Mouse (Mus musculus): ENCODE measurements around the gene Flywch1. TPM values are rescaled to one million over a fixed set of nuclear protein-coding genes. Genes with fewer than 3 reads are reported as not detected.
A peak's percentile ranks its signal among the peaks of the same experiment; 100 is the strongest.

Gene Flywch1
- total RNA-seq, 2 experiments from 2014 or later: 32.8 to 33.4 TPM

DNA sequence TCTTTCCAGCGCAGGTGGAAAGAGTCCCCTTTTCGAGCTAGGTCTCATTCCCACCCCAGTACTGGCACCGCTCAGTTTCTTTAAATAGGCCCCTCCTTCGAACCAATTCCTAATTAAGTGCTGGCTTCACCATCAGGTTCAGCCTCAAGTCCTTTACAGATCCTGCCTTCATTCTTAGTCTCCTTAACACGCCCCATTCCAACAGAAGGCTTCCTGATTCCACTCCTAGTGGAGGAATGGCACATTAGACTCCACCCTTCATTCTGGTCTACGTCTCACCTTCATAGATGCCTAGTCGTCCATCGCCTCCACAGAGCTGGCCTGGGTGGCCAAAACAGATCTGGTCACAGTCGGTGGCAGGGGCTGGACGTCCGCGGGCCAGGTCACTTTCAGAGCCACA, 28.5 kb downstream of the Flywch1 start:
- no peak for DNase-seq

DNA sequence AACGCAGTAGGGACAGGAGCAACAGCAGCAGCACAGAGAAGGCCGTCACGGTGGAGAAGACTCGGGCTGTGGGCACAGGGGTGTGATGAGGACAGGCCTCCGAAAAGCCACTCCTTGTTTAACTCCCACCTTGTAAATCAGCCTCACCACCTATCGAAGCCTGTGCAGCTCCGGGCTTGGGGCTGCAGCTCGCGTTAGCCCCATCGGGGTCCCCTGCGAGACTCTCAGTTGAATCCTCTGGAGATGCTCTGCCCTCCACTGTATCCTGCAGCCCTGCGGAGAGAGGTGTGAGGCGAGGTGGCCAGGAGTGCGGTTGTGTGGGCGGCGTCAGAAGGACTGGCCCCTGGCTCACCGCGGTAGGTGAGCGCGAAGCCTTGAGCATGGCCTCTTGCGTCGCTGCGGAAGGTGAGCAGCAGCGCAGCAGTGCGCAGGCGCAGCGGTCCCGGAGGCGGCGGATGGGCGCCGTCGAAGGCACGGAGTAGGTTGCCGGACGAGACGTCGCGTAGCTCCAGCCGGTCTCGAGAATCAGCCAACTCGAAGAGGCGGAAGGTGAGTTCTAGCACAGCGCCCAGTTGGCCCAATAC, 29.1 kb downstream of the Flywch1 start:
- DNase-seq: no peak

DNA sequence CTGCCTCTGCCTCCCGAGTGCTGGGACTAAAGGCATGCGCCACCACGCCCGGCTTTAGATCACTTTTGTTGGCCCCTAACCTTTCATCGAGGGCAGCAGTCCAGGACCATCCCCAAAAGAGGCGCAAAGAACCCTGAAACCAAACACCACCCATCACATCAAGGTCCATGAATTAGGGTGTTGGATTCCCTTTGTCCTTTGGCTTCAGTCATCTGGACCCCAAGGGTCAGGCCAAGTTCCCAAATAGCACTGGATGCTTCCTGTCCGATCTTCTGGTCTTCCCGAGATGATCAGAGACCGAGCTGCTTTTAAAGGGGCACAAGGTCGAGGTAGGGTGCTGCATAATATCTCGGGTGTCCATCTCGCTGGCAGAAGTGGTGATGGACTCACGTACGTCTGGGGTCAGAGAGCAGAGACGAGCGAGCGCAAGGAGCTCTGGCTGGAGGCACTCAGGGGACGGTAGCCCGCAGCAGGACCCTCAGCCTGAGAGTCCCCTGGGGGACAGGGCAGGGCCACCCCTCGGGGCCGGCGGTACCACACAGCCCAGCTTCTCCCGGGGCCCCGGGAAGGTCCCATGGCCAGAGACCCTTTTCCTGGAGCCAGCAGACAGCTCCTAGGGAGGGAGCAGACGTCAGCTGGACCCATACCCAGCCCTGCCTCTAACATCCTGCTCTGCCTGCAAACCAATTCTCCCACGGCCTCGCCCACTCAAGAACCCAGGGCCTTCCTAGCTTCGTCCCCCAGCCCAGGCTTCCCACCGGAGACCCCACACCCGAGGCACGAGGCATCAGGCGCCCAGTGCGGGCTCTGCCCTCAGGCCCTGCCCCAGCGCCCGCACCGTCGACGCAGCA, 29.8 kb downstream of the Flywch1 start:
- DNase-seq: no peak

DNA sequence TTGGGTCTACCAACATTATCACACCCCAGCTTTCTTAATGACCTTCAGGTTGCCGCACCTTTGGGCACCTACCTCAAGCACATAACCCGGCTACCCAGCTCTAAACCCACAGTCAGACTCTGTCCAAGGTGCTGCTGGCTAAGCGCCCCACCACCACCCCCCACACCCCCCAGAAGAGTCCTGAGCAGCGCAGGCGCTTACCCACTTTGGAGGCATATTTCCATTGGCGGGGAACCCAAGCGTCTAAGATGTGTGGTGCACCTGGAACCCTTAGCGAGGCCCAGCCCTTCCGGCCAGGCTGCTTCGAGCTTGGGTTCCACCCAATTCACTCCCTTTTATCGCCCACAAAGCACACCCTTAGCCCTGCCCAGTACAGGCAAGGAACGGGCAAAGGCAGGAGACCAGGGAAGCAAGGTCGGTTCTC, 30.8 kb downstream of the Flywch1 start, which contains the start of gene Paqr4:
Gene Paqr4, minus strand, starts transcription at position 270 of the 424 bp plus-strand sequence.
- DNase-seq: no peak

DNA sequence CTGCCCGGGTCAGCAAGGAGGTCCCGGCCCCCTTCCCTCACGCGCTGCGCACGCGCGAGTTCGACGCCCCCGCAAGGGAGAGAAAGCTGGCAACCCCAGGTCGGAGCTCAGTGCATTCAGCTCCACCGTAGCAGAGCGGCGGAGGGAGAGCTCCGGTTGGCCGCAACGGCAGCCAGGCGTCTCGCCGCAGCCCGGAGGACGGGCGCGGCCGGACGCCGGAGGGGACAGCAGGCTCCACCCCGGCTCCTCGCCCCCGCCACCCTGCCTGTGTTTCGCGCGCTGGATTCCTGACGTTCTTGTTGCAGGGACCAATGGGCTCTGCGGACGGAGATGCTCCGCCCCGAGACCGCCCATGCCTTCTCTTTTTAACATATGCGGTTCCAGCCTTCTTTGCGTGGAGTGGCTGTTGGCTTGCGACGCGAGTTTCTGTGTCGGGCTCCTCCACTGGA, 31.2 kb downstream of the Flywch1 start:
- peak; percentile 93 for DNase-seq

DNA sequence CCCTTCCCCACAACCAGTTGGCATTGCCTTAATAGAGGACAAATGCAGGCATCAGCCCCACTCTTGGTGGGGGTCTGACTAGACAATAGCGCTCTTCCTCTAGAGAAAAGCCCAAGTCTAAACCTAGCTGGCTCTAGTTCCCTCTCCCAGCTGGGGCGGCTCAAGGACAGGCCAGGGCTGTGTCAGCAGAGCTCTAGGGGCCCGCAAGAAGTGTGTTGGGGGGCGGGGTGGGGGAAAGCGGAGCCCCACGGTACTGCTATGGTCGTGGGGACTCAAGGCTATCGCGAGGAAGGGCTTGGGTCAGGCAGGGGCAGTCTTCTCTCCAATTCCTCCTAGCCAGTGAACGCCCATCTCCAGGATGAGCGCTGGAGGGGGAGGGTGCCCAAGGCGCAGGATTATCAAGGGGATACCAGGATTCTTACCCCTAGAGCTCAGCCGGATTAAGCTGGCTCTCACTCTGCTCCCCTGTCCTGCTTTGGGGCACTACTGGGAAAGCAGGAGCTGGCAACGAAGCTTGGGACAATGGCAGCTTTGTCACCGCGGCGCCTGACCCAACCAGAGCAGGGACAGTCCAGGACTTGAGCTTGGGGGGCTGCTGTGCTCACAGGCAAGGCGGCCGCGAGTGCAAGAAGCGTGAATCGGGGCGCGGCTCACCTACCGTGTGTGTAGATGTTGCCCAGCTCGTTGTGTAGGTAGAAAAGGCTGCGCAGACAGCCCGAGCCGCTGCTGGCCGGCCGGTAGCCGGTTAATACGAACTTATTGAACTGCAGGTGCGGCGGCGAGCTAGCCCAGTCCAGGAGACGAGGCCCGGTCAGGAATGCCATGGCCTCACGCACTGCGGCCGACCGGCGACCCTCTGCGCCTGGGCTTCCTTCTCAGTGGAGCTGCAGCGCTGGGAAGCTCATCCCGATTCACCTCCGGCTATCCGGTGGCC, 31.9 kb downstream of the Flywch1 start:
- no peak for DNase-seq

DNA sequence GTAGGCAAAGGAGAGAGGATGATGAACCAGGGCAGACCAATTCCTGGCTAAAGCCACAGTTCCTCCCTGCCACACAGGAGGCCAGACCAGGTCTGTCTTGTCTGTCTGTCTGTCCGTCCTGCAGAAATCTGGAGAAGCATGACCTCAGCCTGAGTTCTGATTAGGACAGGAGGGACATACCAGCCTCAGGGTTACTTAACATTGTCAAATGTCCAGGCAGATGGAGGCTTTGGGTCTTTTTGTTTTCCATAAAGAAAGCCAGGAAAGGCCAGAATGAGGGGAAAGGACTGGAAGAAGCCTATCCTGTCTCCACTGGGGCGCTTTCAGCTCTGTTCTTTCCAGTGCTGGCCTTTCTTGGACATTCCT, 32.6 kb downstream of the Flywch1 start:
- no peak for DNase-seq

DNA sequence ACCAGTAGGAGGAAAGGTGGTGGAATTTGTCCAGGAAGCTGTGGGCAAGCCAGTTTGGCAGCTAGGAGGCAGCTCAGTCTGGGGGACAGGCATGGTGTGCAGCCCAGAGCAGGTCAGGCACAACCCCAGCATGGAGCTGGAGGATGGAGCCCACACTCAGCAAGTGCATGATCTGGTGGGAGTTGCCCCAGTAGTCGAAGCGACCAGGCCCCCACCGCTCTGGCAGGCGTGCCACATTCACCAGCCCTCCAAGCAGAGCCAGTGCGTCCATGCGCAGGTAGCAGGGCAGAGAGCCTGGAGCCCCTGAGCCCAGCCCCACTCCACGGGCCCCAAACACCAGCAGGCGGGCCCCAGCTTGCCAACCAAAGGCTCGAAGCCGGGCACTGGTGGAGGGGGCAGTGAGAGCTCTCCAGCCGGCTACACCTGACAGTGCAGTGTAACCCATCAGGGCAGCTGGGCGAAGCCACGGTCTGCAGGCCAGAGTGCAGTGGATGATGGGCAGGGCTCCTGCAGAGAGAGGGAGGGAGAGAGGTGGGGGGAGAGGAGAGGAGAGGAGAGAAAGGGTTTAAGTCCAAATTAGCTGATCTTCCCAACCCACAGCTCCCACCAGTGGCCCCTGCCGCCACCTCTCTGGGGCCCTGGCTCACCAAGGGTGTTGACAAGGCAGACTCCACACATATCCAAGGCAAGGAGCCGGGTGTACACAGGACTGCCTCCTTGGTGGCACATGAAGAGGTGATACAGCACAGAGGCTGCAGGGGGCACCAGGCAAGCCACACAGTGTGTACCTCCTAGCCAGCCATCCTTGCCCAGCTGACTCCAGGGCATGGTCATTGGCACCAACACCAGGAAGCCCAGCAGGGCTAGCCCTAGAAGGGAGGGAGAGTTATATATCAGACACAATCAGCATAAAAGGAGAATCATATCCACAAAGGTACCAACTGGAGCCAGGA, 33.6 kb downstream of the Flywch1 start:
- DNase-seq: no peak

DNA sequence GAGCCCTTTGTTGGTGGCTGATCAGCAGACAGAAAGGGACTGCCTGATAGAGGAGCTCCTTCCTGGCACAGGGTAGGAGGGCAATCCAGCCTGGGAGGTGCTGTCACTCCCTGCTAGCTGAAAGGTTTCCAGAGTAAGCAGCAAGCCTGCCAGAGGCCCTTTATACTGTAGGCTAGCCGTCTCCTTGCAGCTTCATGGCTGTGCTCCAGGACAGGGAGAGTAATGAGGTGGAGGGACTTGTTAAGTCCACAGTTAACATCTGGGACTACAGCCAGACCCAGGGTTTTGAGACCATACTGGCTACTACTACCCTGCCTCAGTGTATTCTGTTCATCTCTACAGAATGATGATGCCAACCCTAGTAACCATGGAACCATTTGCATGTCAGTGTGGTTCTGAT, 37.1 kb downstream of the Flywch1 start:
- DNase-seq: no peak

DNA sequence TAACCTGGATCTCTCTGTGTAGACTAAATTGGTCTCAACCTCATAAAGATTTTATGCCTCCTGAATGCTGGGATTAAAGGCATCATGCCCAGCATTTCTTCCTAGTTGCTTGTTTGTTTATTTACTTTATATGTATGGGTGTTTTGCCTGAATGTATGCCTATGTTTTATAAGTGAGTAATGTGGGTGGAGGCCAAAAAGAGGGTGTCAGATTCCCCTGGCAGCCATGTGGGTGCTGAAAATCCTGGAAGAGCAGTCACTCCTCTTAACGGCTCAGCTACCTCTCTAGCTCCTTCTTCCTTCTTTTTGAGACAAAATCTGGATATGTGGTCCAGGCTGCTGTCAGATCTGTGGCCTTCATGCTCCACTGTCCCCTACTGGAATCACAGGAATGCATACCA, 41.0 kb downstream of the Flywch1 start:
- no peak for DNase-seq

DNA sequence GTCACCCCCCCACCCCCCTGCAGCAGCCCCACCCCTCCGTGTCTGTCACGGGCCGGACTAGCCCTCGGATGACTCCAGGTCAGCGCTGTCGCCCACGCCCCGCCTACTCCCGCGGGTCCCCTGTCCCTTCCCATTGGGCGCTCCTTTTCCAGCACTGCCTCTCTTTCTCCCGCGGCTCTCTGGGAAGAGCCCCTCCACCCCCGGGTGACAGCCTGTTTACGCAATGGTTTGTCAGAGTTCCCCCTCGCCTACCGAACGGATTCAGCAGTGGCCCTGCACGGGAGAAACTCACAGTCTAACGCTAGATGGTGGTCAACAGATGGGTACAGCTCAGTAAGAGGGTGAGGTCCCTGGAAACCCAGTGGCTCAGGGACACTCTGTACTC, 44.7 kb downstream of the Flywch1 start:
- DNase-seq: peak; percentile 91

DNA sequence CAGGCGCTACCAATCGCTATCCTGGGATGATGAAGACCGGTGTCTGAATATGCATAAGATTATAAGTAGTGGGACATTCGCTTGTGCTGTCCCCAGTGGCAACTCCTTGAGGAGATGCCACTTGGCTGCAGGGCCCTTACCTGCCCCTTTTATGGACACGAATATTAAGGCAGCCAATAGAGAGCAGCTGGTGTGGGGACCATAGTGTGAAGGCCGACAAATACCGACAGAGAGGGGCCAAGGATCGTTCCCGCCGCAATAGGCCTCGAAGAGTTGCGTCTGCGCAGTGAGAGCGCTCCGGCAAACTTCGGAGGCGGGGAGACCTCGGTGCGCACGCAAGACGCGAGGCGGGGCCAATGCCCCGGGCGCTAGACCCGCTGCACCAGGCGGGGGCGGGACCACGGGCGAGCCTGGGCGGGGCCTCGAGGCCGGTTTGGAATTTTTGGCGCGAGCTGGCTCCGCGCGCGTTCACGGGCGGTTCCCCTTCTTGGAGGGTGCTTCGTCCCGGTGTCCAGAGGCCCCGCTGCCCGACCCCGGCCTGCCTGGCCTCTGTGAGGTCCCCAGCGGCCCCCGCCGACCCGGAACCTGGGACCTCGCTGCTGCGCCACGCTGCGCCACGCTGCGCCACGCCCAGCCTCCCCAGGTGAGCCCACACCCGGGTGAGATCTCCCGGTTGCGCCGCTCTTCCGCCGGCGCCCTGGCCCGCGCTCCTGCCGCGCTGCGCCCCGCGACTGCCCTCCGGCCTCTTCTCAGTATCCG, 45.2 kb downstream of the Flywch1 start, which contains the start of gene Pkmyt1:
Gene Pkmyt1, plus strand, starts transcription at position 338 of the 759 bp plus-strand sequence.
- DNase-seq: peak; percentile 97

DNA sequence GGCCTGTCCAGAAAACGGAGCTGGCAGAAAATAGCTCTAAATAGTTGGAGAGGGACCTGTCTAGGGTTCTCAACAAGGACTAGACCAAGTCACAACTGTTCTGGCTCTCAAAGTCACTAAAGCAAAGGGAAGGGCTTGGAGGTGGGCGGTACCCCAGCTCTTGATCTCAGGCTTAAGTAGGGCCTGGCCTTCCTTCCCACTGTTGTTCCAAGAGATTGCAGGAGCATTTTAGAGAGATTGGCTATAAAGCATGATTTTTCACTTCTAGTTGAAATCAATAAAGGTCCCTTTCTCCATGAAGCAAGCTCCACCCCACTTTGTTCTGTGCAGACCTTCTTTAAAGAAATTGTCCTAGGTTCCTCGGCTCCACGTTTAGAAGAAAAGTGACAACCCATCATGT, 45.9 kb downstream of the Flywch1 start:
- no peak for DNase-seq

DNA sequence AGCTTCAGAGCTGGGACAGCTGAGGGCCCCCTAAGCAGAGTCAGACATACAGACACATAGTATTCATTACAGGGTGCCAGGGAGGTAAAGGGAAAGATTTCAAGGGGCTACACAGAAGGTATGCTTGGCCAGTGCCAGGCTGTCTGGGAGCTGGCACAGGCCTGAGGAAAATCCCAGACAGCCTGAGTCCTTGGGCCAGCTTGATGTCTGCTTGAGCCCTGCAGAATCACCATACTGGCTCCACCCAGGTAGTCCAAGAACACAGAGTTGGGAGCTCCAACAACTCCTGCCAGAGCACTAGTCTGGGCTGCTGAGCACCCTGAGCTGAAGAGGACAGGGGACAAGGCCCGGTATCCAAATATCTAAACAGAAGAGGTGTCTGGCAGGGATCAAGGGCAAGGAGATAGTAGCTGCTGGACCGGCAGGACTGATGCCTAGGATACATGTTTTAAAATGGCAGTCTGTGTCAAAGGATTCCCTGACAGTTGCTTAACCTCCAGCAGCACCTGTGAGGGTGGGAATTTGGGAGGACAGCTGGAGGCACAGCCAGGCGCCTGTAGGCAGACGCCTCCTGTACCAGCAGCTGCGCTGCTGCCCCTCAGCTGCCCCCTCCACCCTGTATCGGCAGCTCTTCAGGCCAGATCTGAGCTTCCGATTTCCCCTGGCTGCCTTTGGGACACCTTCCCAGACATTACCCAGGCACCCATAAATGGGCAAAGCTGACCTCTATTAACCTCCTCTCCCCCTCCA, 48.9 kb downstream of the Flywch1 start, which contains the start of gene 1520401A03Rik:
Gene 1520401A03Rik, minus strand, starts transcription at position 408 of the 750 bp plus-strand sequence.
- DNase-seq: no peak

DNA sequence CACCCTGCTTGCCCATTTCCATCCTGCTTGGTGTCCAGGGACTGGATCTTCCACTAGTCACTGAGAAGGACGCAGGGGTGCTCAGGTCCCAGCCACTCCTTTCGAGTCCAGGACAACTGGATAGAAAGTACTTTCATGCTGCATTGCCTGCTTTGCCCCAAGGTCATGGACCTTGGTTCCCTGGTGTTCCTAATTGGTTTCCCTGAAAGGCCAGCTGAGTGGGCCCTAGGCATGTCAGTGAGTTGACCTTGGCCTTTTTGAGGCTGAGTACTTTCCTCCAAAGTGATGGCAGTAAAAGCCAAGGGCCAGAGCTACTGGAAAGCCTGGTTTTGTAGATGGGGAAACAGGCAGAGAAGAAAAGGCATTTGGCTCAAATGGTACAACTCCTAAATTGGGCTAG, 49.5 kb downstream of the Flywch1 start:
- no peak for DNase-seq

DNA sequence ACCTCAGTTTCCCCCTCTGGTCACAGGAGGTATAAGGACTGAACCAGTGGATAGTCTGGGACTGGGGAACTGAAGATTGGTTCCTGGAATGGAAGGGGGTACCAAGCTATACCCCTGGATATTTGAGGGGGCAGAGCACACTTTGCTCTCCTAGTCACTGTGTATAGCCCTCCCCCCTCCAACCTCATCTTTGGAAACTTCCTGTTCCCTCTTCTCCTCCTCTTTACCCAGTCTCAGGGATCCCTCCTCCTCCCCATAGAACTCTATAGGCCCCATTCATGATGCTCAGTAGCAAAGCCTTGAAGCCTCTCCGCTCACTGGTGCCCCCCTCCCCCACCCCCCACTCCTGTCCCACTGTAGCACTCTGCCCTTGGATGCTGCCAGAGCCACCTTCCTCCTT, 51.9 kb downstream of the Flywch1 start:
- no peak for DNase-seq

DNA sequence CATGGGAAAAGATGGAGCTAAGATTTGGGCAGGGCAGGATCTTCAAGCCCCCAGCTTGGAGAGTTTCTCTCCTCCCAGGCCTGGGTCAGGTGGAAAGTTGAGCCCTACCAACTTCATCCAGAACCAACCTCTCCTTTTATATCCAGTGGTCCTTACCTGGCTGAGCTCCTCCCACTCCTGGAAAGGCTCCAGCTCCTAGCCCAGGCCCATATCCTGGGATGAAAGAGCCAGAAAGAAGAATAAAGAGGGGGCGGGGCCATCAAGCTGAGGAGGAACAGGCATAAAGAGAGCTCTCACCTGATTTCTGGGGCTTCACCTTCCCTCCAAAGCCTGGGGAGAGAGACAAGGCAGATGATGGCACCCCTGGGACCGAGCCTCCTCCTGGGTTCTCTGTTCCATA, 54.4 kb downstream of the Flywch1 start:
- DNase-seq: no peak

DNA sequence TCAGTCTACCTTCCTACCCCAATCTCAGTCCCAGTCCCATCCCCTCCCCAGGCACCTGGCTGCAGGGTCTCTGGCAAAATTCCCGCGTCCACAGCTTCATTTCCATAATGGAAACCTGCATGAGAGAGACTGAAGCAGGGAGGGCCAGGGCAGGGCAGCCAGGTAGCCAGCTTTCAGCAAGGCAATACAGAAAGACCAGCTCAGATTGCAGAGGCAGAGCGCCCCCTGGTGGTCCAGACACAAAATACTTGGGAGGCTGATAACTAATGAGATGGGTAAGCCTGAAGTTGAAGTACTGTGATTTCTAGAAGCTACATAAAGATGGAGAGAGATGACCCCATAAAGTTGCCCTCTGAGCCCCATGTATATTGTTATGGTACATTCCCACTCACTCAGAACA, 65.2 kb downstream of the Flywch1 start:
- peak; percentile 81 for DNase-seq

DNA sequence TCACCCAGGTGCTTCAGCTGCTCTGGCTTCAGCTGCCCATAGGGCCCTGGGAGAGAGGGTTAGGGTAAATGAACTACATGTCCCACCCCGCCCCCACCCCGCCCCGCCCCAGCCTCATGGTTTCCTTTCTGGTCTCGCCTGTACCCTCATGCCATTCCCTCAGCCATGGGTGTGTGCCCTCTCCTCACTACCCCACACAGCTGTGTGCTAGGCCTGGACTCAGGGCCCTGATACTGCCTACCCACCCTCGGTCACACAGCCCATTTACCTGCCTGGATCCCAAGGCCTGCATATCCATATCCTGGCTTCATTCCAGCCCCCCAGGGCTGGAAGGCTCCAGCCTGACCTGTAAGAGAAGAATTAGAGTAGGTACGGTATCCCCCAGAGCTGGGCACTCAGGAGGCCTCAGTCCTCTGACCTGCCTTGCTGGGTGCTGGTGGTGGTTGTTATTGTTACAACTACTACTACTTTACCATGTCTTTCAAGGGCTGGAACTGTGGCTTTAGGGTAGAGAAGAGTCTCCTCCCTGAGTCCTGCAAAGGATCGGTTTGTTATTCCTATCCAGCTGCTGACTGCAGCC, 65.8 kb downstream of the Flywch1 start:
- DNase-seq: no peak

DNA sequence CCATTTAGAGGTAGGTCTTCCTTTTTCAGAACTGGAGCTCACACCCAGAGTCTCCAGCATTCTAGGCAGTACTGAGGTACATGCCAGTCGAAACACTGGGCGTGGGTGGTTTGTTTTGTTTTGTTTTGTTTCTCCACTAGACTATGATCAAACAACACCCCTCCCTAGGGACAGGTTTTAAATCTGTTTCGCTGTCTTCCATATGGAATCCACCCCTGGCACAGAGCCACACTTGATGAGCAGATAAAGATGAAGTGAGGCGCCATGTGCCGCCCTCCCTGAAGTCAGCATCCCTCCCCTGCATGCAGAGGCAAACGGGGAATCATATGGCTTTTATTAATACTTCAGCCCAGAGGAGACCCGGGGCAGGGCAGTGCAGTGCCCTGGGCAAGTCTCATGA, 66.7 kb downstream of the Flywch1 start:
- DNase-seq: no peak

All from heart, postnatal 4 days (tissue).